Mouse (Mus musculus) neural tube, embryonic 14.5 days (tissue): Measurements from ENCODE around the gene Gpx7. TPM values are rescaled to one million over a fixed set of nuclear protein-coding genes. Genes with fewer than 3 reads are reported as not detected.

Experiments
- ATAC-seq: fragments of 200-750 bp; cut with Nextera tagmentation; 2 replicates; pipeline ENCODE4 v1.8.0; 2017; ENCODE audit warnings: low read depth, mild to moderate bottlenecking, moderate TSS enrichment, moderate library complexity
- H3K27ac ChIP-seq: fragments of 300-500 bp; sonication (generic); 2 replicates; pipeline ENCODE4 v1.5.1; 2014; ENCODE audit warnings: low read depth, mild to moderate bottlenecking, control low read depth, low read length, moderate library complexity, mixed read lengths
- H3K27me3 ChIP-seq: fragments of 300-500 bp; sonication (generic); 2 replicates; pipeline ENCODE4 v1.6.1; 2014; ENCODE audit warnings: low read length; ENCODE audit not compliant: control insufficient read depth, insufficient read depth
- H3K36me3 ChIP-seq: fragments of 300-500 bp; sonication (generic); 2 replicates; pipeline ENCODE4 v1.6.1; 2014; ENCODE audit warnings: low read length, mixed read lengths; ENCODE audit not compliant: control insufficient read depth, insufficient read depth
- H3K4me1 ChIP-seq: fragments of 300-500 bp; sonication (generic); 2 replicates; pipeline ENCODE4 v1.6.1; 2014; ENCODE audit warnings: low read length; ENCODE audit not compliant: control insufficient read depth, insufficient read depth
- H3K4me2 ChIP-seq: fragments of 300-500 bp; sonication (generic); 2 replicates; pipeline ENCODE4 v1.6.1; 2014; ENCODE audit warnings: mild to moderate bottlenecking, low read depth, low read length, control low read depth
- H3K4me3 ChIP-seq: fragments of 300-500 bp; sonication (generic); 2 replicates; pipeline ENCODE4 v1.5.1; 2014; ENCODE audit warnings: low read depth, low read length, control low read depth, mixed read lengths
- H3K9ac ChIP-seq: fragments of 300-500 bp; sonication (generic); replicated peaks from 2 replicates; pipeline ENCODE4 v1.6.1; 2014; ENCODE audit warnings: low read depth, mild to moderate bottlenecking, control low read depth, low read length, mixed read lengths
- H3K9me3 ChIP-seq: fragments of 300-500 bp; sonication (generic); 2 replicates; pipeline ENCODE4 v1.6.1; 2016; ENCODE audit warnings: low read length; ENCODE audit not compliant: control insufficient read depth
- WGBS: fragments of 180-500 bp; shearing (Covaris S2); extraction: QIAGEN DNeasy Blood & Tissue Kit; methylation state at CpG from one replicate; pipeline ENCODE4 v1.1.7; 2014; 5-methylcytosine and 5-hydroxymethylcytosine counted together
- polyA plus RNA-seq: library from polyadenylated mRNA; unstranded; fragments of >200 nt; fragmentation: Nextera tagmentation; extraction: Ambion mirVana; gene quantifications from 2 replicates; pipeline ENCODE4 v1.2.1, GENCODE M21; 2014

Gpx7 gene
- polyA plus RNA-seq, 1 experiment from 2014 or later: 21.7 TPM

GRCm38 (mm10) chr4:108383183-108383714 lies 23.5 kb downstream of the Gpx7 start, which contains the start of gene Shisal2a:
TSS of gene Shisal2a (minus strand) at chr4:108383349.
- peaks cover 8% of the 10 kb centered on the region; the same call in 1 of the 2 replicates for H3K4me1 ChIP-seq
- peak within 1 kb of the TSS; percentile 74 for H3K4me2 ChIP-seq
- peak; percentile 64; the same call in 1 of the 2 replicates for ATAC-seq
- peak within 1 kb of the TSS; percentile 72 for H3K9ac ChIP-seq
- WGBS: 2% methylated on average over 53 of the region's 55 CpGs
- peak within 1 kb of the TSS; percentile 28; the same call in 1 of the 2 replicates for H3K27ac ChIP-seq
- H3K4me3 ChIP-seq: peak within 1 kb of the TSS; percentile 42
- H3K36me3 ChIP-seq: no peaks in the 10 kb centered on the region
- peaks cover 7% of the 10 kb centered on the region for H3K27me3 ChIP-seq
- H3K9me3 ChIP-seq: no peaks in the 10 kb centered on the region

- H3K9me3 ChIP-seq: no peaks in the 10 kb centered on the region
- 33% methylated on average over 1 of the region's 1 CpGs for WGBS
- peaks cover 7% of the 10 kb centered on the region for H3K27me3 ChIP-seq
- H3K36me3 ChIP-seq: no peaks in the 10 kb centered on the region
- no peak for ATAC-seq
- no peaks in the 10 kb centered on the region for H3K4me1 ChIP-seq
- H3K4me3 ChIP-seq: no peak overlapping the region
- no peak overlapping the region for H3K27ac ChIP-seq
- H3K9ac ChIP-seq: no peak overlapping the region
- H3K4me2 ChIP-seq: no peak overlapping the region
Observed at GRCm38 (mm10) chr4:108380146-108380545, 26.6 kb downstream of the Gpx7 start.

GRCm38 (mm10) chr4:108379476-108379875 lies 27.3 kb downstream of the Gpx7 start:
- Histone ChIP-seq H3K4me1 (no peaks in the 10 kb centered on the region), H3K9ac (no peak overlapping the region), H3K4me3 (no peak overlapping the region), H3K36me3 (no peaks in the 10 kb centered on the region), H3K27ac (no peak overlapping the region), H3K27me3 (peaks cover 7% of the 10 kb centered on the region), H3K4me2 (no peak overlapping the region), H3K9me3 (no peaks in the 10 kb centered on the region)
- ATAC-seq: no peak
- WGBS: 91% methylated on average over 3 of the region's 3 CpGs

GRCm38 (mm10) chr4:108372166-108372565 lies 34.6 kb downstream of the Gpx7 start:
- Histone ChIP-seq H3K36me3 (no peaks in the 10 kb centered on the region), H3K27me3 (no peaks in the 10 kb centered on the region), H3K4me1 (no peaks in the 10 kb centered on the region), H3K9ac (no peak overlapping the region), H3K4me3 (no peak overlapping the region), H3K4me2 (no peak overlapping the region), H3K9me3 (no peaks in the 10 kb centered on the region), H3K27ac (no peak overlapping the region)
- WGBS: 81% methylated on average over 3 of the region's 3 CpGs
- ATAC-seq: no peak

GRCm38 (mm10) chr4:108371421-108371820 lies 35.3 kb downstream of the Gpx7 start:
- ATAC-seq: no peak
- no peaks in the 10 kb centered on the region for H3K36me3 ChIP-seq
- no peak overlapping the region for H3K27ac ChIP-seq
- no peak overlapping the region for H3K4me3 ChIP-seq
- H3K9me3 ChIP-seq: no peaks in the 10 kb centered on the region
- no peaks in the 10 kb centered on the region for H3K4me1 ChIP-seq
- 91% methylated on average over 3 of the region's 3 CpGs for WGBS
- no peaks in the 10 kb centered on the region for H3K27me3 ChIP-seq
- H3K9ac ChIP-seq: no peak overlapping the region
- H3K4me2 ChIP-seq: no peak overlapping the region

GRCm38 (mm10) chr4:108370409-108370808 lies 36.4 kb downstream of the Gpx7 start:
- no peak overlapping the region for H3K9ac ChIP-seq
- H3K9me3 ChIP-seq: no peaks in the 10 kb centered on the region
- H3K36me3 ChIP-seq: no peaks in the 10 kb centered on the region
- no peak overlapping the region for H3K27ac ChIP-seq
- H3K4me3 ChIP-seq: no peak overlapping the region
- ATAC-seq: no peak
- no peak overlapping the region for H3K4me2 ChIP-seq
- H3K4me1 ChIP-seq: no peaks in the 10 kb centered on the region
- H3K27me3 ChIP-seq: no peaks in the 10 kb centered on the region
- 67% methylated on average over 4 of the region's 4 CpGs for WGBS

GRCm38 (mm10) chr4:108369254-108369653 lies 37.5 kb downstream of the Gpx7 start:
- no peak overlapping the region for H3K27ac ChIP-seq
- no peak overlapping the region for H3K9ac ChIP-seq
- H3K4me2 ChIP-seq: no peak overlapping the region
- H3K27me3 ChIP-seq: no peaks in the 10 kb centered on the region
- no peak overlapping the region for H3K4me3 ChIP-seq
- H3K4me1 ChIP-seq: no peaks in the 10 kb centered on the region; the same call in 1 of the 2 replicates
- H3K36me3 ChIP-seq: no peaks in the 10 kb centered on the region
- no peaks in the 10 kb centered on the region for H3K9me3 ChIP-seq
- ATAC-seq: no peak
- 30% methylated on average over 5 of the region's 5 CpGs for WGBS

GRCm38 (mm10) chr4:108364111-108364476 lies 42.7 kb downstream of the Gpx7 start:
- no peak overlapping the region for H3K27ac ChIP-seq
- H3K9me3 ChIP-seq: no peaks in the 10 kb centered on the region
- H3K9ac ChIP-seq: no peak overlapping the region
- WGBS: 15% methylated on average over 5 of the region's 5 CpGs
- H3K36me3 ChIP-seq: no peaks in the 10 kb centered on the region
- H3K4me1 ChIP-seq: peaks cover 27% of the 10 kb centered on the region
- no peaks in the 10 kb centered on the region for H3K27me3 ChIP-seq
- H3K4me3 ChIP-seq: no peak overlapping the region
- no peak overlapping the region for H3K4me2 ChIP-seq
- no peak for ATAC-seq

GRCm38 (mm10) chr4:108363355-108364110 lies 43.2 kb downstream of the Gpx7 start:
- no peaks in the 10 kb centered on the region for H3K9me3 ChIP-seq
- H3K4me1 ChIP-seq: peaks cover 33% of the 10 kb centered on the region
- H3K36me3 ChIP-seq: no peaks in the 10 kb centered on the region
- no peak overlapping the region; the same call in 1 of the 2 replicates for H3K4me2 ChIP-seq
- H3K27me3 ChIP-seq: no peaks in the 10 kb centered on the region
- WGBS: 20% methylated on average over 7 of the region's 7 CpGs
- no peak overlapping the region for H3K9ac ChIP-seq
- no peak for ATAC-seq
- no peak overlapping the region for H3K27ac ChIP-seq
- no peak overlapping the region for H3K4me3 ChIP-seq
